Mouse (Mus musculus): ENCODE data around the gene Gars.

The Gars gene

GRCm38 (mm10) chr6:55037799-55038670 lies at the start of gene Gars:
Gene Gars (plus strand): TSS chr6:55038007.
- peak; percentile 99 for DNase-seq

GRCm38 (mm10) chr6:54988141-54988540 lies 49.7 kb upstream of the Gars start:
- DNase-seq: peak; percentile 85

DNA sequence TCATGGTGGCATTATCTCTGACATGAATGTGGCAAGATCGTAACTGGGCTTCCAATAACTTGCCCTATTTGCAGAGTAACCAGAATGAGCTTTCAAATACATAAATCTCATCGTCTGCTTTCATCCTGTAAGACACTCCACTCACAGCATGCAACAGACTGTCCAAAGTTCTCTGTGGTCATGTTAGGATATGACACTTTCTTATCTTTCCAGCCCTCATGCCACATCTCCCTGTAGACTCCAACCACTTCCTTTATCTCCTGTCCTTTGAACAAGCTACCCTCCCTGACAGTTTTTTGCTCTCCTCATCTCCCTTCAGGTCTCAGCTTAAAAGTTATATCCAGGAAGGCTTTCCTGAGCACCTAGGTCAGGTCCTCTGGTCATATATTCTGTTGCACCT lies 46.6 kb upstream of the Gars start:
- no peak for DNase-seq

GRCm38 (mm10) chr6:54992141-54992540 lies 45.7 kb upstream of the Gars start:
- no peak for DNase-seq

- peak; percentile 100 for DNase-seq
Measured at GRCm38 (mm10) chr6:54992734-54993260, 45.0 kb upstream of the Gars start, which contains the start of gene Ggct. Gene Ggct (minus strand): TSS chr6:54992950.

GRCm38 (mm10) chr6:54996361-54996760 lies 41.4 kb upstream of the Gars start:
- peak; percentile 39 for DNase-seq

DNA sequence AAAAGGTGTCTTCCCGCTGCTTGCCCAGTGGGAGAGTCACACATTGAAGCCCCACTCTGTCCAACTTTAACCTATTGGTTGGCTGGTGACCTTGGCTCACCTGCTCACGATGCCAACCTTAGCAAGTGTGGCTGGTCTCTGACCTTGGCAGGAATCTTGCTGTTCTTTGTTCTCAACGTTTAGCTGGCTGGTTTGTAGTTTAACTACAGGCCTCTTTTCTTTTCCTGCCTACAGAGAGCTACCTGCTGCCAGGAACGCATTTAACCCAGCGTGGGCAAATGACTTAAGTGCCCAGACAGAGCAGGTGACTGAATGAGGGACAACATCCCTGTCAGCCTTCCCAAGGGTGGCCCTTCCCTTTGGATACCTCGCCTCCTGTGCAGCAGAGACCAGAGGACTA lies 40.1 kb upstream of the Gars start:
- DNase-seq: peak; percentile 71

DNA sequence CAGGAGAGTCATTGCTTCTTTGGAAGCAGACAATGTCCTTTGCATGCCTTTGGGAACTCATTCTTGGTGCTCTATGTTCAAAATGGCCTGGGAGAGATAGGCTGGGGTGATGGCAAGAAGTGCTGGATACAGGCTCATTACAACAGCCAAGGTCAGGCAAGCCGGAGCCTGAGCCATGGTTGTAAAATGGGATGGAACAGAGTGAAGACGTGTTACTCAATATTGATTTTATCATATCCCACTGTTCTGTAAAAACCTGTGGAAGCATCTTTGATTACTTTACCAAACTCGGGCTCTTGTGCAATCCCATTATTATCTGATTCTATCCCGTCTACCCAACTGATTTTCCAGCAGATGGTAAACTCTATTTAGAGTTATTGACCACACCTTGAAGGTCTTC lies 36.5 kb upstream of the Gars start:
- DNase-seq: peak; percentile 75

- DNase-seq: peak; percentile 68
Measured at GRCm38 (mm10) chr6:55002438-55002837, 35.4 kb upstream of the Gars start.

- peak; percentile 96 for DNase-seq
Measured at GRCm38 (mm10) chr6:55003559-55003958, 34.2 kb upstream of the Gars start.

DNA sequence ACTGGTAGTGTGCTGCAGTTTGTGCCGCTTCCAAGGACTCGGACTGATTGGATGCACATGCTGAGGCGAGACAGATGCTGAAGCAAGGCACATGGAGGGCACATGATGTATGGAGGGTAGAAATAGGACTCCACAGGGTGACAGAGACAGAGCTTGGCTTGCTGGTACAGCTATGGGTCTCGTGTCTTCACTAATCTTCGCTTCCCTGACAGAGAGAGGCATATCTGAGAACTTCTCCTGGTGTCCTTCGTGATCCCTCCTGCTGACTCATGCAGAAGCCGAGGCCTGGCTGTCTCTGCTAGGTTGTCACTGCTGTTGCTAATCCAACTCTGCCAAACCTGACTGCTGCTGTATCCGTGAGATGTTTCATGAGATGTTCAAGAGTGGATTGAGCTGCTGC lies 29.4 kb upstream of the Gars start:
- peak; percentile 55 for DNase-seq

DNA sequence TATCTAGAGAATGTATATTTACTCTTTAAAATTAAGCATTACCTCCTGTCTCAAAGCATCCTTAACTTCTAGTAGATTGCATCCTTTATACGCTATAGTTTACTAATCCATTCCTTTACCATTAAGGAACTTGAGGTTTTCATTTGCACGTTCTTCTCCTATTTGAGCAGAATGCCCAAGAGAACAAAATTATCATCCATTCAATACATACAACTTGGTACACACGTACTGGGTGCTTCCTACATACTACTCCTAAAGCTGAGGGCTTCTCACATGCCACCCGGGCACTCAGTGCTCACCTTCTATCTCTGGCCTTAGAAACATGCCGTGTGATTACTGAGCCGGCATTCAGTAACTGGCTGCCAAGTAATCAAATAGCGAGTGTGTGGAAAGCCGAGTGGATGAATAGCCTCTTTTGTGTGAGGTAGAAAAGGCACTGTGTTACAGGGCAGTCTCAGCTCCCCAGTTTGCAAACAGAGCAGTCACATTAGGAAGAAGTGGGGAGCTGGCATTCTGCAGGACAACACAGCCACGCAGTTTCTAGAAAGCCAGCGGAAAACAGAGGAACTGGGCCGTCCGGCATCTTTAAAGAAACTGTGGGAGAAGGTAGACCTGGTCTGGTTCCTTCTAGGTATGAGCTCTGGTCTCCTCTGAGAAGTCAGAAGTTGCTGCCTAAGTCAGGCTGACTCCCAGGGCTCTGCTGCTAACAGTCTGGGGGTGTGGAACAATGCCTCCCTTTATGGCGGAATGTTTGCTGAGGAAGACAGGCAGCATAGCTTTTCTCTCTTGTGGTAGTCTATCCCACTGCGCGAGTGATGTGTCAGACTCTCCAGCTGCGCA lies 28.2 kb upstream of the Gars start:
- peak; percentile 84 for DNase-seq

- peak; percentile 68 for DNase-seq
Measured at GRCm38 (mm10) chr6:55010330-55011091, 27.3 kb upstream of the Gars start.

DNA sequence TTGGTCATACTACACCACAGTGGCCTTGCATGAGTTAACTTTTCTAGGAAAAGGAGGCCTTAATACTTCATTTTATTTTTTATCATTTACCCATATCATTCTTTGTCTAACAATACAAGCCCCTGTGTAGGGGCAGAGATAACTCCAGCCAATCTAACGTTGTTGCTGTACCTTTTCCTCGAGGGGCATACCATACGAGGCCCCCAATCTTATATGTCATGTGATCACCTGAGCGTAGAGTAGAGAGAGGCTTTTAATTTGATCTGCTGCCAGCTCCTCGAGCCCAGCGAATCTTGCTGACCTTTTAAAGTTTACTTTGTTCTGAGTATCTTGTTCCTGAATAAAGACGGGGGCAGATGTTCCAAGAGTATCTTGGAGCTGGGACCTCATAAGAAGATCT lies 25.3 kb upstream of the Gars start:
- peak; percentile 68 for DNase-seq

- DNase-seq: peak; percentile 29
Measured at GRCm38 (mm10) chr6:55014184-55014583, 23.6 kb upstream of the Gars start.

GRCm38 (mm10) chr6:55016236-55016635 lies 21.6 kb upstream of the Gars start:
- peak; percentile 92 for DNase-seq

DNA sequence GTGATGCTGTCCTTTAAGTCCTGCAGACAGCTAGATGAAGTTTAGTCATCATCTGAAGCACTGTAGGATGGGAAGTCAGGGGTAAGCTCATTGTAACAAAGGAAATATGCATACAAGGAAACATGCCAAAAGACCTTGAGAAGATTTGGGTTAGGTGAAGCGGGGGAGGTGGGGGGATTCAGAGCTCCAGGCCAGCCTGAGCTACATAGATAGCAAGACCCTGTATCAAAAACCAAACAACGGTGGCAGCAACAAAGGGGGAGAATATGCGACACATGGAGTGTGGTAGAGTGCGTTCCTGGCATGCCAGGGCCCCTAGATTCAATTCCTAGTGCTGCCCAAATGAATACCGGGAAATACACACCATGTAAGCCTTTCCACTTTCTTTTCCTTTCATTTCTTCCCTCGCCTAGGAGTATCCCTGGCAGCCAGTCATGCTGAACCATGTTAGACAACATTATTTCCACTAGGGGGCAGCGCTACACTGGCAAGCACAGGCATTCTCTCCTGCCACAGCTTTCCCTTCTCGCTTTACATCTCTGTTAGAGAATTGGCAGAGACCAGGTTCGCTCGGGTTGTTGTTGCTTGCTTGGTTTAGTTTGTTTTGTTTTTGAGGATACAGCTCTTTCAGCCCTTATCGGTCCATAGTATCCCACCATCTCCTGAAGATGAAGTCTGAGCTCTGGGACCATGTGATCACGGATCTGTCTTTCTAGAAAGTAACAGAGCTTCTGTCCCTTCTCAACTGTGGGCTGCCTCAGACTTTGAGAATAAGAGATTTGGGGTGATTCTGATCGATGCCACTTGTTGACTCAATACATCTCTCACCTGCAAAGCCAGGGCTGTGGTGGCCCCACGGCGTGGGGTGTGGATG lies 20.9 kb upstream of the Gars start:
- peak; percentile 93 for DNase-seq

DNA sequence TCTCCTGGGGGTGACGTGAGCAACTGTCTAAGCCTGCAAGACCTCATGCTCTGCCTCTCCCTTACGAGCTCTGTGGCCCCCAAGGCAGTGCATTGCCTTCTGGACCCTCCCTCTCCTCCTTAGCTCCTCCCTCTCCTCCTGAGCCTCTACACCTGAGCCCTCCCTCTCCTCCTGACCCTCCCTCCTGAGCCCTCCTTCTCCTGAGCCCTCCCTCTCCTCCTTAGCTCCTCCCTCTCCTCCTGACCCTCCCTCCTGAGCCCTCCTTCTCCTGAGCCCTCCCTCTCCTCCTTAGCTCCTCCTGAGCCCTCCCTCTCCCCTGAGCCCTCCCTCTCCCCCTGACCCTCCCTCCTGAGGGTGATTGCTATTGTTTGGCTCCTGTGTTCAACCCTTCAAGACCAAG lies 19.4 kb upstream of the Gars start:
- DNase-seq: no peak

DNA sequence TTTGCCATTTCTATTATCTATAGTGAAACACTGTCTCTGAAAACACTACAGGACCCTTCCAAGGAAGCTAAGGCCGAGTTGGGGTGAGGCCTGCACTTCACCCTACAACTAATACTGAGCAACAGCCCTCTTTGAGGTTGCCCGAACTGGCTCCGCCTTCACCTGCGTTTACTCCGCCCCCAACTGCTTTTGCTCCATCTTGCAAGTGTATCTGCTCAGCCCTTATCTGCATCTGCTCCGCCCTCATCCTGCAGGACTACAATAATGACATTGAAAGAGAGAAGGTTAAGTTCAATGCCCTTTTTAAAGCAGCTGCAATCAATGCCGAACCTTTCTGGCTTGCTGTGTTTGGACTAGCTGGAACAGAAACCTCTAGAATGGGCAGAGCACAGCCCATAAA lies 16.0 kb upstream of the Gars start:
- no peak for DNase-seq

DNA sequence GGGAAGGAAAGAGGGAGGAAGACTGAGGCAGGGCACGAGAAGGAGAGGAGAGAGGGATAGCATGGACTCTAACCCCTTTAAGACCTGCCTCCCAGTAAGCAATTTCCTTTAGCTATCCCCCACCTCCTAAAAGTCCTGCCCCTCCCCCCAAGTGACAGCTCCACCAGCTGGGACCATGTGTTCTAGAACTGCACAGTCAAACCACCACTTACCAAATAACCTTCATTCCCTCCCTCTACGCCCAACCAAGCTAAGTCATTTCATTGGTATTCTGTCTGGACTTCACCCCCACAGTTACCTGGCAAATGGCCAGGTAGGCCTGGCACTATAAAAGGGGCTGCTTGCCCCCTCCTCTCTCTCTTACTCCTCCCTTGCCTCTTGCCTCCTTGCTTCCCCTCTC lies 10.2 kb upstream of the Gars start:
- DNase-seq: peak; percentile 92

GRCm38 (mm10) chr6:55036731-55037130 lies 1.1 kb upstream of the Gars start:
- no peak for DNase-seq
